Mouse (Mus musculus) kidney, embryonic 14.5 days (tissue): ENCODE measurements around the gene Selenow. TPM values are rescaled to one million over a fixed set of nuclear protein-coding genes. Genes with fewer than 3 reads are reported as not detected.

Experiments
- ATAC-seq: fragments of 200-750 bp; cut with Nextera tagmentation; 2 replicates; pipeline ENCODE4 v1.8.0; 2017; ENCODE audit warnings: moderate number of reproducible peaks, mild to moderate bottlenecking, moderate TSS enrichment, moderate library complexity; ENCODE audit not compliant: low FRiP score, low TSS enrichment
- H3K27ac ChIP-seq: fragments of 300-500 bp; sonication (generic); 2 replicates; pipeline ENCODE4 v1.5.1; 2014; ENCODE audit warnings: low read depth, mild to moderate bottlenecking, low read length, moderate library complexity, mixed read lengths
- H3K27me3 ChIP-seq: fragments of 300-500 bp; sonication (generic); 2 replicates; pipeline ENCODE4 v1.6.1; 2014; ENCODE audit warnings: mild to moderate bottlenecking, low read length; ENCODE audit not compliant: control insufficient read depth, insufficient read depth
- H3K36me3 ChIP-seq: fragments of 300-500 bp; sonication (generic); 2 replicates; pipeline ENCODE4 v1.6.1; 2014; ENCODE audit warnings: low read length, mixed read lengths; ENCODE audit not compliant: control insufficient read depth, insufficient read depth
- H3K4me1 ChIP-seq: fragments of 300-500 bp; sonication (generic); 2 replicates; pipeline ENCODE4 v1.6.1; 2014; ENCODE audit warnings: low read length, mixed read lengths; ENCODE audit not compliant: control insufficient read depth, insufficient read depth
- H3K4me2 ChIP-seq: fragments of 300-500 bp; sonication (generic); replicated peaks from 2 replicates; pipeline ENCODE4 v1.6.1; 2014; ENCODE audit warnings: low read depth, mild to moderate bottlenecking, low read length
- H3K4me3 ChIP-seq: fragments of 300-500 bp; sonication (generic); 2 replicates; pipeline ENCODE4 v1.5.1; 2014; ENCODE audit warnings: mild to moderate bottlenecking, low read length
- H3K9ac ChIP-seq: fragments of 300-500 bp; sonication (generic); 2 replicates; pipeline ENCODE4 v1.6.1; 2014; ENCODE audit warnings: low read depth, mild to moderate bottlenecking, low read length, moderate library complexity
- H3K9me3 ChIP-seq: fragments of 300-500 bp; sonication (generic); 2 replicates; pipeline ENCODE4 v1.6.1; 2016; ENCODE audit warnings: low read length; ENCODE audit not compliant: control insufficient read depth
- WGBS: fragments of 180-500 bp; shearing (Covaris S2); extraction: QIAGEN DNeasy Blood & Tissue Kit; methylation state at CpG from one replicate; pipeline ENCODE4 v1.1.7; 2014; 5-methylcytosine and 5-hydroxymethylcytosine counted together
- polyA plus RNA-seq: library from polyadenylated mRNA; unstranded; fragments of >200 nt; fragmentation: Nextera tagmentation; extraction: Ambion mirVana; gene quantifications from 2 replicates; pipeline ENCODE4 v1.2.1, GENCODE M21; 2014

Gene Selenow
- polyA plus RNA-seq, 1 experiment from 2014 or later = 811 TPM

- no peak overlapping the region for H3K27ac ChIP-seq
- H3K27me3 ChIP-seq = no peaks in the 10 kb centered on the region
- ATAC-seq = no peak
- no peak overlapping the region for H3K9ac ChIP-seq
- WGBS = 83% methylated on average over 9 of the region's 9 CpGs
- H3K4me2 ChIP-seq = no peak overlapping the region
- H3K9me3 ChIP-seq = no peaks in the 10 kb centered on the region
- H3K36me3 ChIP-seq = no peaks in the 10 kb centered on the region
- no peaks in the 10 kb centered on the region for H3K4me1 ChIP-seq
- H3K4me3 ChIP-seq = no peak overlapping the region
These were observed 20.7 kb downstream of the Selenow start for GRCm38 (mm10) chr7:15901366-15902048.

- Histone ChIP-seq H3K4me2 (no peak overlapping the region), H3K4me1 (no peaks in the 10 kb centered on the region), H3K27ac (no peak overlapping the region), H3K9me3 (no peaks in the 10 kb centered on the region), H3K4me3 (no peak overlapping the region), H3K9ac (no peak overlapping the region), H3K27me3 (no peaks in the 10 kb centered on the region), H3K36me3 (no peaks in the 10 kb centered on the region)
- ATAC-seq = no peak
- WGBS = 74% methylated on average over 1 of the region's 1 CpGs
These were observed 28.0 kb downstream of the Selenow start for GRCm38 (mm10) chr7:15894251-15894650.

GRCm38 (mm10) chr7:15884127-15884526 is 38.1 kb downstream of the Selenow start:
- no peak overlapping the region for H3K9ac ChIP-seq
- H3K27me3 ChIP-seq = no peaks in the 10 kb centered on the region
- H3K4me3 ChIP-seq = no peak overlapping the region
- no peaks in the 10 kb centered on the region for H3K36me3 ChIP-seq
- no peak overlapping the region for H3K27ac ChIP-seq
- no peak for ATAC-seq
- no peak overlapping the region for H3K4me2 ChIP-seq
- H3K9me3 ChIP-seq = no peaks in the 10 kb centered on the region
- no peaks in the 10 kb centered on the region for H3K4me1 ChIP-seq
- WGBS = 80% methylated on average over 2 of the region's 2 CpGs

- Histone ChIP-seq H3K27ac (no peak within 1 kb of the TSS), H3K4me3 (no peak within 1 kb of the TSS), H3K36me3 (no peaks in the 10 kb centered on the region), H3K27me3 (no peaks in the 10 kb centered on the region), H3K4me1 (no peaks in the 10 kb centered on the region), H3K9me3 (no peaks in the 10 kb centered on the region; the same call in 1 of the 2 replicates), H3K9ac (no peak within 1 kb of the TSS), H3K4me2 (no peak within 1 kb of the TSS)
- ATAC-seq = no peak
- WGBS = 89% methylated on average over 2 of the region's 2 CpGs
These were observed 39.9 kb downstream of the Selenow start, which contains the start of gene Crxos for GRCm38 (mm10) chr7:15882317-15882716. Crxos (plus strand) TSS chr7:15882617.

DNA sequence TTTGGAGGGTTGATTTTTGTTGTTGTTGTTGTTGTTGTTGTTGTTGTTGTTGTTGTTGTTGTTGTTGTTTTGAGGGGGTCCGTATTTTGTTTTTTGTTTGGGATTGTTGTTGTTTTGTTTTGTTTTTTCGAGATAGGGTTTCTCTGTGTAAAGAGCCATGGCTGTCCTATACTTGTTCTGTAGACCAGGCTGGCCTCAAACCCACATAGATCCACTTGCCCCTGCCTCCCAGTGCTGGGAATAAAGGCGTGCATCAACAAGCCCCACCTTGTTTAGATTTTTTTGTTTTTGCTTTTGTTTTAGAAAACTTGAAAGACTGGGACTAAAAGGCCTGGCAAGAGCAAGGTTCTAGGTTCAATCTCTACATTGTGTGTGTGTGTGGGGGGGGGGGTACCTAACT is 40.4 kb downstream of the Selenow start:
- H3K27ac ChIP-seq = no peak overlapping the region
- no peak overlapping the region for H3K9ac ChIP-seq
- WGBS = 68% methylated on average over 3 of the region's 3 CpGs
- H3K4me2 ChIP-seq = no peak overlapping the region
- no peaks in the 10 kb centered on the region for H3K36me3 ChIP-seq
- no peaks in the 10 kb centered on the region; the same call in 1 of the 2 replicates for H3K9me3 ChIP-seq
- H3K27me3 ChIP-seq = no peaks in the 10 kb centered on the region
- no peak overlapping the region for H3K4me3 ChIP-seq
- ATAC-seq = no peak
- no peaks in the 10 kb centered on the region for H3K4me1 ChIP-seq

DNA sequence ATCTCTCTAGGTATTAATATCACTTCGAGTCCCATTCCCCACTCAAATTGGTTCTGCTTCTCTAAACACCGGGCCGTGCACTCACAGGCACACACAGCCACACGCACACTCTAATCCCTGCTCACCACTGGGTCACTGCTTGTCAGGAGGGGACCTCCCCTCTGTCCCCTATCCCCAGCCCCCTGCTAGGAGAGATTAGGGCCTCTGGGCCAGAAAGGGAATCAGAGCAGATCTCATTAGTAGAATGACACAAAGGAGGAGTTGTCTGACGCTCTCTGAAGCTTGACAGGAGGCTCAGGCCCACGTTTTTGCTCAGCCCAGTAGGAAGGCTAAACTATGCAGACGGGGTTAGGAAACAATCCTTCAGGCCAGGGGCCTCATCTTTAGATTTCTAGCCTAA is 40.8 kb downstream of the Selenow start:
- Histone ChIP-seq H3K4me2 (no peak overlapping the region), H3K9ac (no peak overlapping the region), H3K27me3 (no peaks in the 10 kb centered on the region), H3K4me1 (no peaks in the 10 kb centered on the region), H3K27ac (no peak overlapping the region), H3K36me3 (no peaks in the 10 kb centered on the region), H3K4me3 (no peak overlapping the region), H3K9me3 (no peaks in the 10 kb centered on the region; the same call in 1 of the 2 replicates)
- ATAC-seq = no peak
- 32% methylated on average over 7 of the region's 7 CpGs for WGBS

DNA sequence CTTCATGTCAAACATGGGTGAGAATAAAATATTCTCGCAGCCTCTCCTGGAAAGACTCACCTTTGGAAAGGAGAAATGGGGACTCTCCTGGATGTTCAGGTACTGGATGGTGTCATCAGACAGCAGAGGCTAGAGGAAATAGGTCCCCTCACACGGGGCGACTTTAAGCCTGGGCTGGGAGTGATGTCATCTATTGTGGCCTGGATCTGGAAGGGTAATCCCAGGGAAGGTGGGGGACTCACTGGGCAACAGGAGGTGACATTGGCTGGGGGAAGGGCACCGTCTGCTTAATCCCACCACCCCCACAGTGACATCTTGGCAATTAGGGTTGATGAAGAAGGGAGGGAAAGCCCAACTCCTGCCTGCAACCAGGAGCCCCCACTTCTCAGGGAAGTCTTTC is 42.4 kb downstream of the Selenow start, which contains the start of gene Crx:
Crx (minus strand) TSS at position 213 of the 400 bp plus-strand sequence.
- Histone ChIP-seq H3K4me1 (no peaks in the 10 kb centered on the region), H3K4me2 (no peak within 1 kb of the TSS), H3K9me3 (no peaks in the 10 kb centered on the region; the same call in 1 of the 2 replicates), H3K36me3 (no peaks in the 10 kb centered on the region), H3K9ac (no peak within 1 kb of the TSS), H3K27me3 (no peaks in the 10 kb centered on the region), H3K27ac (no peak within 1 kb of the TSS), H3K4me3 (no peak within 1 kb of the TSS)
- no peak for ATAC-seq
- 47% methylated on average over 4 of the region's 4 CpGs for WGBS

Other genes with a start within 250 kb of the Selenow start
- gene Obox5, start 172.3 kb downstream of the Selenow start, polyA plus RNA-seq = not detected in 2 replicates
- gene Obox6, start 82.7 kb downstream of the Selenow start, polyA plus RNA-seq = not detected in 2 replicates
- not detected in 2 replicates for gene Crx, start 42.4 kb downstream of the Selenow start, polyA plus RNA-seq
- not detected in 2 replicates for gene Crxos, start 39.8 kb downstream of the Selenow start, polyA plus RNA-seq
- 203 and 216 TPM in 2 replicates for gene Nop53, start 23.7 kb upstream of the Selenow start, polyA plus RNA-seq
- 17.7 and 22.3 TPM in 2 replicates for gene Ehd2, start 45.2 kb upstream of the Selenow start, polyA plus RNA-seq
- 6.9 and 10.0 TPM in 2 replicates for gene Bicra, start 125.5 kb upstream of the Selenow start, polyA plus RNA-seq
- 0.04 and 0.07 TPM in 2 replicates for gene Zfp541, start 139.4 kb upstream of the Selenow start, polyA plus RNA-seq
- 179 and 188 TPM in 2 replicates for gene Napa, start 176.1 kb upstream of the Selenow start, polyA plus RNA-seq
- 25.1 and 29.2 TPM in 2 replicates for gene Kptn, start 197.5 kb upstream of the Selenow start, polyA plus RNA-seq
- gene Slc8a2, start 207.4 kb upstream of the Selenow start, polyA plus RNA-seq = 0.21 and 0.24 TPM in 2 replicates